Mouse (Mus musculus) embryonic facial prominence, embryonic 11.5 days (tissue): ENCODE measurements around the gene Gramd4. TPM values are rescaled to one million over a fixed set of nuclear protein-coding genes. Genes with fewer than 3 reads are reported as not detected.

Source experiments
- ATAC-seq: fragments of 200-750 bp; cut with Nextera tagmentation; replicated peaks from 2 replicates; pipeline ENCODE4 v1.8.0; 2017; ENCODE audit warnings: low read depth; ENCODE audit not compliant: insufficient number of reproducible peaks, low FRiP score, low TSS enrichment
- DNase-seq: peaks from one replicate; pipeline ENCODE4 v3.0.0-alpha.2; 2015; ENCODE audit warnings: low spot score
- H3K27ac ChIP-seq: fragments of 300-500 bp; sonication (generic); replicated peaks from 2 replicates; pipeline ENCODE4 v1.5.1; 2014; ENCODE audit warnings: mild to moderate bottlenecking, low read depth, low read length, control low read depth
- H3K27me3 ChIP-seq: fragments of 300-500 bp; sonication (generic); 2 replicates; pipeline ENCODE4 v1.6.1; 2014; ENCODE audit warnings: mild to moderate bottlenecking, low read length, moderate library complexity, mixed read lengths; ENCODE audit not compliant: control insufficient read depth, insufficient read depth
- H3K36me3 ChIP-seq: fragments of 300-500 bp; sonication (generic); replicated peaks from 2 replicates; pipeline ENCODE4 v1.6.1; 2014; ENCODE audit warnings: low read depth, mild to moderate bottlenecking, low read length, moderate library complexity, mixed read lengths; ENCODE audit not compliant: control insufficient read depth, insufficient read depth
- H3K4me1 ChIP-seq: fragments of 300-500 bp; sonication (generic); 2 replicates; pipeline ENCODE4 v1.6.1; 2014; ENCODE audit warnings: low read length, mixed read lengths; ENCODE audit not compliant: control insufficient read depth, insufficient read depth
- H3K4me2 ChIP-seq: fragments of 300-500 bp; sonication (generic); 2 replicates; pipeline ENCODE4 v1.6.1; 2014; ENCODE audit warnings: low read depth, mild to moderate bottlenecking, control low read depth, low read length, moderate library complexity
- H3K4me3 ChIP-seq: fragments of 300-500 bp; sonication (generic); 2 replicates; pipeline ENCODE4 v1.5.1; 2014; ENCODE audit warnings: low read depth, low read length, control low read depth
- H3K9ac ChIP-seq: fragments of 300-500 bp; sonication (generic); replicated peaks from 2 replicates; pipeline ENCODE4 v1.6.1; 2014; ENCODE audit warnings: mild to moderate bottlenecking, control low read depth, low read length
- H3K9me3 ChIP-seq: fragments of 300-500 bp; sonication (generic); replicated peaks from 2 replicates; pipeline ENCODE4 v1.6.1; 2016; ENCODE audit warnings: mild to moderate bottlenecking, low read length, inconsistent platforms, mixed read lengths; ENCODE audit not compliant: control insufficient read depth
- WGBS: fragments of 180-500 bp; shearing (Covaris S2); extraction: QIAGEN DNeasy Blood & Tissue Kit; methylation state at CpG from one replicate; pipeline ENCODE4 v1.1.7; 2014; 5-methylcytosine and 5-hydroxymethylcytosine counted together
- polyA plus RNA-seq: library from polyadenylated mRNA; unstranded; fragments of >200 nt; fragmentation: Nextera tagmentation; extraction: Ambion mirVana; gene quantifications from 2 replicates; pipeline ENCODE4 v1.2.1, GENCODE M21; 2014

Gramd4 gene
- polyA plus RNA-seq, 1 experiment from 2014 or later, result 6.3 TPM

DNA sequence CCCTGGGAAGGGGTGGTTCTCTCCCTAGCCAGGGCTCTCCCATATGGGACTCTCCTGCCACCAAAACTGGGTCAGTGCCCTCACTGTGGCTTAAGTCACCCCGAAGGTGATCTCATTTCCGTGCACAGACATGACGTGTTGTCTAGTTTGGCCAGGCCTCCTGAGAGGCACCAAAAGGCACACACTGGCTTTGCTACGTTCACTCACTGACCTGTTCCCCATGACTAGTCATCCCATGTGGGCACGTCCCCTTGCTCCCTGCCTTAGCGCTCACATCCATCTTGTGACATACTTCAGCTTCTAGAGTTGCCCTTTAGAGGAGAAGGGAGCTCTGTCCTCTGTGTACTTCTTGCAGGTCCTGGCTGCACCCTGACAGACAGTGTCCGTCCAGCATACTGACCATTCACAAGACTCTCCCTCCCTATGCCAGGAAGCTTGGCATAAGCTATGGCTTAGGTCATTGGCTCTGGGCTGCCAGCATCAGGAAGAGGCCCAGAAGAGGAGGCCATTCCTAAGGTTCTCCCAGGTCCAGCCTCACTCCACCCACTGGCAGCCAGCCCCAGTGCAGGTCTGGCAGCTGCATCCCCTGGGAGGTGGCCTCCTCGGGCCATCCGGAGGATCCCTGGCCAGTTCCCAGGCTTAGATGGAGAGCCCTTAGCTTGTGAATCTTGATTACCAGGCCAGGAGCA lies 64.9 kb downstream of the Gramd4 start:
- H3K27me3 ChIP-seq, result no peaks in the 10 kb centered on the region
- H3K9ac ChIP-seq, result no peak overlapping the region
- H3K4me3 ChIP-seq, result no peak overlapping the region
- WGBS, result 92% methylated on average over 9 of the region's 9 CpGs
- H3K36me3 ChIP-seq, result 0 out of 2 replicates have a peak, but pooled peaks cover under 1% of the 10 kb centered on the region
- H3K4me1 ChIP-seq, result no peaks in the 10 kb centered on the region
- no peak overlapping the region for H3K4me2 ChIP-seq
- DNase-seq, result no peak
- no peaks in the 10 kb centered on the region for H3K9me3 ChIP-seq
- ATAC-seq, result no peak
- H3K27ac ChIP-seq, result no peak overlapping the region

DNA sequence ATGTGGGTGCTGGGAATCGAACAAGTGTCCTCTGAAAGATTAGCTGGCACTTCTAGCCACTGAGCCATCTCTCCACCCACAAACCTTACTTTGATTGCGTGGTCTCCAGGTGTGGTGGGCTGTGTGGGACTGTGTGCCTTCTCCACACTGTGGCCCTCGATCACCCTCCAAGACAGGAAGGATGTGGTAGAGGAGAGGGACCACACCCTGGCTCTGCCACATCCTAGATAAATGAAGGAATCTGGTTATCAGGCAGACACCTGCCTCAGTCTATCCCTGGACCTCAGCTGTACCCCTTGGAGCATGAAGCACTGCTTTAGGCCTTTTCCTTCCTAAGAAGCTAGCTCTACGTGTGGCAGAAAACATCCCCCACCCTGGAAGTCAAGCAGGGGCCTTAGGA lies 65.9 kb downstream of the Gramd4 start:
- WGBS, result 90% methylated on average over 4 of the region's 4 CpGs
- Histone ChIP-seq H3K4me2 (no peak overlapping the region), H3K27ac (no peak overlapping the region), H3K4me3 (no peak overlapping the region), H3K9ac (no peak overlapping the region), H3K27me3 (no peaks in the 10 kb centered on the region), H3K36me3 (peaks cover 2% of the 10 kb centered on the region; the same call in 1 of the 2 replicates), H3K4me1 (no peaks in the 10 kb centered on the region), H3K9me3 (no peaks in the 10 kb centered on the region)
- DNase-seq, result no peak
- ATAC-seq, result no peak

DNA sequence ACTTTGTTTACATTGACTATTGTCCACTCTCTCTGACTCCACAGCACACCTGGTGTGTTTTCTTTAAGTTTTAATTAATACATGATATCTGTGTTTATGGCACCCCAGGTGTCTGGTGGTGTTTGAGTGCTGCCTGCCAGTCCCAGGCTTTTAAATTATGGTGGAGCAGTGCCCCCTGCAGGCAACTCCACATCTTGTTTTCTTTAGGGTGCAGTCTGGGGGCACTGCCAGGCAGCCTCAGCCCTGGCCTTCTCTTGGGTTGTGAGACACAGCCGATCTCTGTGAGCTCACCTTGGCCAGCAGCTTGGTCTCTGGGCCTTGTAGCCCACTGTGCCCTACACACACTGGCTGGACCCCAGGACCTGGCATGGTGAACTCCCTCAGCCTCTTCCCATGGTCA lies 66.9 kb downstream of the Gramd4 start:
- H3K4me3 ChIP-seq, result no peak overlapping the region
- no peak overlapping the region for H3K9ac ChIP-seq
- H3K9me3 ChIP-seq, result no peaks in the 10 kb centered on the region
- H3K27ac ChIP-seq, result no peak overlapping the region
- H3K4me1 ChIP-seq, result no peaks in the 10 kb centered on the region
- DNase-seq, result peak; percentile 64
- no peak overlapping the region for H3K4me2 ChIP-seq
- ATAC-seq, result 0 out of 2 replicates have a peak, but pooled peaks have one; percentile 27
- WGBS, result 61% methylated on average over 1 of the region's 1 CpGs
- H3K27me3 ChIP-seq, result no peaks in the 10 kb centered on the region
- H3K36me3 ChIP-seq, result peaks cover 2% of the 10 kb centered on the region; the same call in 1 of the 2 replicates

DNA sequence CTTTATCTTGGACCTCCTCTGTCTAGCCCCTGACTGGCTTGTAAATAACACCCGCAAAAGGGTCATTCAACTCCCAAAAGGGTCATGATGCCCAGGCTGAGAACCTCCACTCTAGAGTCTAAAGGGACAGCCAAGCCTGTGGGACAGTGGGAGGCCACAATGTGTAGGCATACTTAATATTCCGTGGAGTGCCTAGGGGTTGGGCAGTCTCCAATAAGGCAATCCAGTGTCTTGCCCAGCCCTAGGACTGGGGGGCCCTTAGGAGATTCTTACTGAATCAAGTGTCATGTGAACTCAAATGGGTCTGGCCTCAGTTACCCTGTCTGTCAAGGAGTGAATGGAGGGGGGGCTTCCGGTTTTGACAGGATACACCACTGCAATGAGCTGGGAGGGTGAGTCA lies 71.5 kb downstream of the Gramd4 start:
- Histone ChIP-seq H3K27ac (no peak overlapping the region), H3K27me3 (no peaks in the 10 kb centered on the region), H3K4me3 (no peak overlapping the region), H3K4me1 (no peaks in the 10 kb centered on the region), H3K9me3 (no peaks in the 10 kb centered on the region), H3K36me3 (peaks cover 2% of the 10 kb centered on the region), H3K4me2 (no peak overlapping the region), H3K9ac (no peak overlapping the region)
- DNase-seq, result no peak
- 93% methylated on average over 3 of the region's 3 CpGs for WGBS
- ATAC-seq, result no peak

DNA sequence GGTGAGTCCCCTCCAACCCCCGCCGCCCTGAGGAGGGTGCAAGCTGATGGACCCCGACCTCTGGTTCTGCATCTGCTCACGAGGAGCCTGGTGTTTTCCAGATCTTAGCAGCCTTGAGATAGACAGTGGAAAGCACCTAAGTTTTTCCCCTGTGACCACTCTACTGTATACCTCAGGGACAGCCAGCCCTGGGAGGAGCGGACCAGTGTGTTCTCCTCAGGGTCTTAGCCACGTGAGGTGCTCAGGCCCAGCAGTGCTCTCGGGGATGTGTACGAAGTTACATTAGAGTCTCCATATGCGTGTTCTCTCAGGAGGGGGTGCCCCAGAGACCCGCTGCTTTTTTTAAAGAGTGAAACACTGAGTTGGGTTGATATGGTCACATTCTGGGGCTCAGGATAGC lies 73.2 kb downstream of the Gramd4 start:
- no peak for ATAC-seq
- H3K4me3 ChIP-seq, result no peak overlapping the region
- no peak overlapping the region for H3K4me2 ChIP-seq
- H3K36me3 ChIP-seq, result peaks cover 2% of the 10 kb centered on the region
- H3K27me3 ChIP-seq, result no peaks in the 10 kb centered on the region
- no peak overlapping the region for H3K27ac ChIP-seq
- no peaks in the 10 kb centered on the region for H3K4me1 ChIP-seq
- DNase-seq, result no peak
- no peak overlapping the region for H3K9ac ChIP-seq
- WGBS, result 91% methylated on average over 10 of the region's 10 CpGs
- no peaks in the 10 kb centered on the region for H3K9me3 ChIP-seq

DNA sequence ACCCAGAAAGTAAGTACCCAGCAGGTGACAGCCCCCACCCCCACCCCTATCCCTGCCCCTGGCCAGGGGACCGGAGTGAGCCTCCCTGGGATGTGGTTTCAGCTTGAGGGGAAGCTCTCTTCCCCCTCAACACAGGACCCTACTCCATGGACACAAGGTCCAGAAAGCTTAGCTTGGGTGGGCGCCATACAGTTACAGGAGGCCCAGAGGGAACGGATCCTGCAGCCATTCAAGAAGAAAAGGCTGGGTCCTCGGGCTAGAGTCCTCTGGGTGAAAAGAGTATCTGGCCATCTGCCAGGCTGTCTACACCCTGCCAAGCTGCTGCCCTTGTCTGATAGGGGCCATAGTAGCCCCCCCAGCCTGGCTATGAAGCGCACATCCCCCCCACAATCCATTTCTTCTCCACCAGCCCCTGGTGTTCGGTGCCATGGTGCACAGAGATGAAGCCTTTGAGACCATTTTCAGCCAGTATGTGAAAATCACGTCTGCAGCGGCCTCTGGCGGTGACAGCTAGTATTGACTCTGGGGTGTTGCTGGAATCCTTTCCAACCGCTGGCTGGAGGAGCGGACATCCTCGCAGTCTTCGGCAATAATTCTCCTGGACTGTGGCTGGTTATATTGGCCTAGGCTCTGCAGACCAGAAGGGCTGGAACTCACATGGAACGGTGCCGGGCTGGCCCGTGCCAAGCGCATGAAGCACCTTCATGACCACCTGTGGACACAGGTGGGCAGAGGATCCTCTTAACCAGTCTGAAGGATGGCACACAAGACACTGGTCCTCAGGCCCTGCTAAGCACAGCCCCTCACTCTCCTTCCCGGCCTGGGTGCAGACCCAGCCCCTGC lies 77.7 kb downstream of the Gramd4 start:
- H3K4me3 ChIP-seq, result no peak overlapping the region
- no peaks in the 10 kb centered on the region for H3K9me3 ChIP-seq
- ATAC-seq (no peak), DNase-seq (peak; percentile 89)
- H3K27me3 ChIP-seq, result no peaks in the 10 kb centered on the region
- H3K4me2 ChIP-seq, result no peak overlapping the region
- no peaks in the 10 kb centered on the region for H3K4me1 ChIP-seq
- 50% methylated on average over 18 of the region's 18 CpGs for WGBS
- no peak overlapping the region for H3K9ac ChIP-seq
- no peak overlapping the region for H3K27ac ChIP-seq
- H3K36me3 ChIP-seq, result no peaks in the 10 kb centered on the region; the same call in none of the 2 replicates

DNA sequence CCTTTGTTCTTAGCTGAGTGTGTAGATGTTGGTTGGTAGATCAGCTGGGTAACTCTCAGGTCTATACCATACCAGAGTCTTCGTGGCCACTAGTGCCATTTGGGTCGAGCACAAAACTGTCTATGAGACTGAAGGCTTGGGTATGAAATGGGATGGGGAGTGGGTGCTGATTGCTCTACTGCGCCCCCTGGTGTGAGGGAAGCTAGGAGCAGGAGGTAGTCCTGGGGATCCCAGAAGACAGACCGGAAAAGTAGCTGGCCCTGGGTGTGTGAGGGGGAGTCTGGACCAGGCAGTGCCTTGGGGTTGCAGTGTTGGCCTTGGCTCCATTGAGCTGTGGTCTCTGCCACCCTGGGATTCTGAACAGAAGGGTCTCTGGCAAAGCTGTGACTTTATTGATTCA lies 80.1 kb downstream of the Gramd4 start:
- no peaks in the 10 kb centered on the region; the same call in 1 of the 2 replicates for H3K36me3 ChIP-seq
- H3K27me3 ChIP-seq, result no peaks in the 10 kb centered on the region
- 65% methylated on average over 4 of the region's 4 CpGs for WGBS
- no peaks in the 10 kb centered on the region for H3K9me3 ChIP-seq
- no peak overlapping the region for H3K9ac ChIP-seq
- no peak overlapping the region for H3K4me3 ChIP-seq
- ATAC-seq, result no peak
- H3K27ac ChIP-seq, result no peak overlapping the region
- H3K4me1 ChIP-seq, result no peaks in the 10 kb centered on the region
- no peak overlapping the region for H3K4me2 ChIP-seq
- DNase-seq, result peak; percentile 32

DNA sequence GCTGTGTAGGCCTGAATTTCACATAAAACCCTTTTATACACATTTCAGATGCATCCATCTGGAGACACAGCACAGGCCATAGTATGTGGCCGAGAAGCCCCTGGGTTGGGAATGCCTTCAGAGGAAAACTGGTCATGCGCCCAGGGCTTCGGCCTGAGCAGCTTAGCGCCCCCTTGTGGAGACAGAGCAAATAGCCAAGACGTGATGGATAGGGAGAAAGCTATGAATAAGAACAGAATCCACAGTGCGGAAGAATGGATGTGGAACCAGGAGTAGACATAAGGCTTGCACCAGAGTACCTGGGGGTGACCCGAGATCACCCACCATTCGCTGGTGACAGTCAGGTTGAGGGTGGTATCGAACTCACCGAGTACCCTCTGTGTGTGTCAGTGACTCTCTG lies 82.8 kb downstream of the Gramd4 start:
- H3K9ac ChIP-seq, result no peak overlapping the region
- no peak overlapping the region for H3K4me3 ChIP-seq
- no peaks in the 10 kb centered on the region for H3K4me1 ChIP-seq
- no peak overlapping the region for H3K27ac ChIP-seq
- no peak for ATAC-seq
- no peaks in the 10 kb centered on the region; the same call in 1 of the 2 replicates for H3K36me3 ChIP-seq
- peak; percentile 80 for DNase-seq
- no peaks in the 10 kb centered on the region for H3K9me3 ChIP-seq
- no peak overlapping the region for H3K4me2 ChIP-seq
- 33% methylated on average over 10 of the region's 10 CpGs for whole genome bisulfite sequencing
- no peaks in the 10 kb centered on the region for H3K27me3 ChIP-seq
